Mouse (Mus musculus): ENCODE data around the gene Dusp28.

Gene Dusp28

DNA sequence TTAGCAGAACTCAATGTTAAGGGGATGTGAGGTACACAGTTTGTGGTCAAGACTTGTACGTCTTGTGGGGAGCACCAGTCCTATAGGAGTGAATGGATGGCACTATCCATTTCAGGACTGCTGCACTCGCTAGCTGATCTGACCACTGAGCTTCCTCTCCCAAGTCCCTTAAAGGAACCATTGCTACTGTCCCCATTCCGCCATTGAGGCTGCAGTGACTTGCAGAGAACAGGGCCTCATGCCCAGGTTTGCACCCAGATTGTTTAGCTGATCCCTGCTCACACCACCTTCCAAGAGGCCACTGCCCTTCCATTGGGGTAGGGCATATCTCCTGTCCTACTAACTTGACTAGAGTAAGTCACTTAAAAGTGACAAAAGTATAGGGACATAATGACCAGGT is 1.9 kb downstream of the Dusp28 start:
- no peak for DNase-seq

DNA sequence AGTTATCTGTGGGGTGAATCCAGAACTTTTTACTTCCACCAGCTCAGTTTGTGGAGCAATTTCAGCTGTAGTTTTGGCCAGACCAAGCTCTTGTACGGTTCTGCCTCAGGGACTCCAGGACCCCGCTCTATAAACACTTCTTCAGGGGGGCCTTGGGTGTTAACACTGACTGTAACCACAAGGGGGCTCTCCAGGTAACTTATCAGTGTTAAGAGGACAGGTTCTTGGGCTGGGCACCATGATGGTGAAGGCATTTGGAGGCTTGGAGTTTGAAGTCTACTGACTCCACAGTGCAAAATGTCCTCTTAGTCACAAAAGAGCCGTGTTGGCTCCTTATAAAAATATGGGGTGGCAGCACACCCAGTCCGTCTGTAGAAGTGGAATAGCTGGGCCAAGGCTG is 2.3 kb downstream of the Dusp28 start:
- DNase-seq, result peak; percentile 36 to 44

- DNase-seq, result peak; percentile 84 to 87
These were observed 3.6 kb downstream of the Dusp28 start, which contains the start of gene Rnpepl1 for GRCm38 (mm10) chr1:92910239-92910885. TSS of gene Rnpepl1 (plus strand) at chr1:92910783.

DNA sequence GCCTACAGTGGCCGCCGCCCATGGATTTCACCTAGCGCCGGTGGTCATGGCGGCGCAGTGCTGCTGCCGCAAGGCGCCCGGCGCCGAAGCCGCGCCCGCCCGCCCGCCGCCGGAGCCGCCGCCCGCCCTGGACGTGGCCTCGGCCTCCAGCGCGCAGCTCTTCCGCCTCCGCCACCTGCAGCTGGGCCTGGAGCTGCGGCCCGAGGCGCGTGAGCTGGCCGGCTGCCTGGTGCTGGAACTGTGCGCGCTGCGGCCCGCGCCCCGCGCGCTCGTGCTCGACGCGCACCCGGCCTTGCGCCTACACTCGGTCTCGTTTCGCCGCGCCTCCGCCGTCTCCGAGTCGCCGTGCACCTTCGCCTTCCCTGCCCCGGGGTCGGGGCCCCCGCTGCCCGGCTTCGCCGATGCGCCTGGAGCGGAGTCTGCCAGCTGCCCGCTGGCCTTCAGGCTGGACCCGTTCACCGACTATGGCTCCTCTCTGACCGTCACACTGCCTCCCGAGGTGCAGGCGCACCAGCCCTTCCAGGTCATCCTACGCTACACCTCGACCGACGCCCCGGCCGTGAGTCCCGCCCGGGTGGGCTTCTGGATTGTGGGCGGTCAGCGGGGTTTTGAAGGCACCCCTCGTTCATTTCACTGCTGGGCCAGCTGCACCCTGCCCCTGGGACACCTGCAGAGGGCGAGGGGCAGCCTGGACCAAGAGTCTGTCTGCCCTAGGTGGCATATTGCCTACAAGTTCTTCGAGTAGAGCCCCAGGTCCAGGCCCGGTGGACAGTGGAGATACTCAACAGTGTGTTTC is 4.3 kb downstream of the Dusp28 start:
- peak; percentile 89 to 90 for DNase-seq

GRCm38 (mm10) chr1:92911721-92912138 is 4.9 kb downstream of the Dusp28 start:
- no peak for DNase-seq

- no peak for DNase-seq
These were observed 5.5 kb downstream of the Dusp28 start for GRCm38 (mm10) chr1:92912286-92912685.

DNA sequence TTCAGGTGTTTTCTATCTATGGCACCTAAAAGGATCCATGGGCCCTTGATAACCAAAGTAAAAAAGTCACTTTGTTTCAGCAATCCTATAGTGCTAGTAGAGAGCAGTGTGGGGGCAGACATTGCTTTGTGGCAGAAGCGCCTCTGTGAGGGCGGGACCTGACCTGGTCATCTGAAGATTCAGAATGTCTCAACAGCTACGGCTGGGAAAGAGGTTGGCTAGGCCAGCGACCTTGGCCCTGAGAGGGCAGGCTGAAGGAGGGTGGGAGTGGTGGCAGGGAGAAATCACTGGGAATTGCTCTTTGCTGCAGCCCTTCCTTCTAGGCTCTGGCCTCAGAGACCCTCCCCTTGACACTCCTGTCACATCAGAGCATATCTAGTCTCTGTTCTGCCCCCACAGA is 7.5 kb downstream of the Dusp28 start:
- no peak for DNase-seq

DNA sequence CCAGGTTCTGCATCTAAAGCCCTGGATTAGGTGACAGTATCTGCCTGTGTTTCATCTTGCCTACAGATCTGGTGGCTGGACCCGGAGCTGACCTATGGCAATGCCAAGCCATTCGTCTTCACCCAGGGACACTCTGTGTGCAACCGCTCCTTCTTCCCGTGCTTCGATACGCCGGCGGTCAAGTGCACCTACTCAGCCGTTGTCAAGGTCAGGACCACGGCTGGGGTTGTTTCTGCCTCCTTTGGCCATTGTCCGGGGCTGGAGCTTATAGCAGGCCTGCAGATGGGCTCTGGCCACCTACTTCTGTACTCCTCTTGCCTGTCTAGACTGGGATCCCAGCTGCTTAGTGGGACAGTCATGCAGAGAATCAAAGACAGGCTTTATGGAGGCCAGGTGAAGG is 8.2 kb downstream of the Dusp28 start:
- DNase-seq, result no peak

DNA sequence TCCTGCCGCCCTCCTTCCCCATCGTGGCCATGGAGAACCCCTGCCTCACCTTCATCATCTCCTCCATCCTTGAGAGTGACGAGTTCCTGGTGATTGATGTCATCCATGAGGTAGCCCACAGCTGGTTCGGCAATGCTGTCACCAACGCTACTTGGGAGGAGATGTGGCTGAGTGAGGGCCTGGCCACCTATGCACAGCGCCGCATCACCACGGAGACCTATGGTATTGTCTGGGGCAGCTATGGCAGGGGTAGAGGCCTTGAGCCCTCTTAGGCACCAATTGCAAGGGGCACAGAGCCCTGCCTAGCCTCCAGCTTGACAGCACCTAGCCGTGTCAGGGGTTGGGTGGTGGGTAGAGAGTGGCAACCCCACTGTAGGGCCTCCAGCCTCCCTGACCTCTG is 9.9 kb downstream of the Dusp28 start:
- no peak for DNase-seq

GRCm38 (mm10) chr1:92919151-92919550 is 12.4 kb downstream of the Dusp28 start:
- DNase-seq, result no peak

GRCm38 (mm10) chr1:92919775-92920174 is 13.0 kb downstream of the Dusp28 start:
- peak in 1 of 2 experiments; percentile 42 for DNase-seq

DNA sequence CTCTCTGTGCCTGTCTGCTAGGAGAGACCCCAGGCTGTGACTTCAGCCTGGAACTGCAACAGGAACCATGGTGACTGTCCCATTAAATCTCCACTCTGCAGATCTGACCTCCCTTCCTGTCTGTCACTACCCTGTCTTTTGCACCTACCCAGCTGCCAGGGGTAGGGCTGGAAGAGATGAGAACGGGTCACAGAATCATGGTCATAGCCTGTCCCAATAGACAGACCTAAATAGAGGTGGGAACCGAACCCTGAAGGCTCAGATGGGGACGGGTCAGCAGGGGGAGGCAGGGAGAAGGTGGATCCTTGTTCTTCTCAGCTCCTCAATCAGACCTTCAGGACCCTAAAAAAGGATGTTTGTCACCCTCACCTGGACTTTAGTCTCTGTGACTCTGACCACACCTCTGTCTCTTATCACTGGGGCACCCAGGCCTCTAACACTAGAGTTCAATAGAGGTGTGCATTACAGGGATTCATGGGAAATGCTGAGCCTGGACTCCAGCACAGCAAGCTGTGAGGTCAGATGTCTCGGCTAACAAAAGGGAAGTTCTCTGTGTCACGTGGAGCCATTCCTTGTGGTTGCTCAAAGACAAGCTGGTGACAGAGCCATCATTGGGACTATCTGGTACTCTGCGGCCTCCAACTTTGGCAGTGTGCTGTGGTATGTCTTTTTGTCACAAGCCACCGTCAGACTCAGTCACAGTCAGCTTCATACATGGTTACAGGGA is 13.9 kb downstream of the Dusp28 start:
- no peak for DNase-seq

- no peak for DNase-seq
These were observed 14.7 kb downstream of the Dusp28 start for GRCm38 (mm10) chr1:92921496-92921895.

- no peak for DNase-seq
These were observed 23.5 kb downstream of the Dusp28 start for GRCm38 (mm10) chr1:92930171-92930706.

DNA sequence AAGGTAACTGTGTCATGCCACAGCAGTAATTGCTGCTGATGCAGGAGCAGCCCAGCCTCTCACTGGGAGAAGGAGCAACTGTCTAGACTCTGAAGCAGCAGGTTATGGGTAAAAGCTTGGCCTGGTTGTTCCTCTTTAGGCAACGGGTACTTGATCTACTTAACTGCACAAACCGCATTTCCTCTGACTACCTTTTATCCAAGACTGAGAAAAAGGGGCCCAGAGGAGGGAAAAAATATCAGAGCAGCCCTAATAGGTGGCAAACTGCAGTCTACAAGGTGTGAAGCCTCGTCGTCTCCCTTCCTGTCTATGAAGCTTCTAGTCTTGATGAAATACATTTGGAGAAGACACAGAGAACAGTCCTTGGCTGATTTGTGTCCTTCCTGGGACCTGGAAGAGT is 26.8 kb downstream of the Dusp28 start:
- no peak for DNase-seq

DNA sequence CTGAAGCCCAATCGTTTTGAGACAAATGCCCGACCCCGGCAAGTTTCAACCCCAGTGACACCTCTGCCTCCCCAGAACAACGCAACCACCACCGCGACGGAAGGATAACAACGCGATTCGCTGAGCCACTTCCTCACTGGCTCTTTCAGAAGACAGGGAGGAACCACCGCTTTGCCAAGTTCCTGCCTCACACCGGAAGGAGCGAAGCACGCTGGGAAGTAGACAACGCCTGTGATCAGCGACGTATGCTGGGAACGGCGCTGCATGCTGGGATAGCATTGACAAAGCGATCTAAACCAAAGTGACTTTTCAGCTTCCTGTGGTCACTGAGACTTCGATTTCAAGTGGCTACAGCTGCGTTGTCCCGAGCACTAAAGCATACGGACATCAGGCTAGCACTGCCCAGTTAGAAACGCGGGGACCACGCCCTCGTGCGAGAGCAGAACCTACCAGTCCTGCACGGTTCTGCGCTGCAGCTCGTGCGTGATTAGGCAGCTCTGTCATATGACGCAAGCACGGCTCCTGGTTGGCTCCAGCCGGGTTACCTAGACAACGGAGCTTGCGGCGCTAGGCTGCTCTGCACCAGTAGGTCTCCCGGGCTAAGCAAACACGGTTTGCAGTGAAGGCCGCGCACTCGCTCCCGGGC is 27.5 kb downstream of the Dusp28 start, which contains the start of gene Capn10:
TSS of gene Capn10 (plus strand) at position 195 of the 646 bp plus-strand sequence.
- peak; percentile 93 to 94 for DNase-seq

- peak; percentile 69 to 82 for DNase-seq
These were observed 28.5 kb downstream of the Dusp28 start for GRCm38 (mm10) chr1:92935054-92935962.

- no peak for DNase-seq
These were observed 29.2 kb downstream of the Dusp28 start for GRCm38 (mm10) chr1:92935977-92936376.

DNA sequence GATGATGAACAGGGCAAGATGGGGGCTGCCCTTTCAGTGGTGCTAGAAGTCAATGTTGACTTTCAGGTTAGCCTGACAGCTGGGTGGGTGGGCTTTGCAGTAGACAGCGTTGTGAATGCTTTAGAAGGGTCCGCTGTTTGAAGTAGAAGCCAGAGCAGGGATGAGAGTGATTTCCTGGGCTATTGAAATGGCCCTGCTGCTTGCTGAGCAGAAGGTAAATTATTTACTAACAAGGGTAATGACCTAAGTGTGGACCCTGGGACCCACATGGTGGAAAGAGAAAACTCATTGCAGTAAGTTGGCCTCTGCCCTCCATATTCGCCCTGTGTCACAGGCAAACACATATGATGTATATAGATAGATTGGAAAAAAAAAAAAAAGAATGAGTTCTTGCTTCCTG is 29.7 kb downstream of the Dusp28 start:
- no peak for DNase-seq

- DNase-seq, result no peak
These were observed 31.0 kb downstream of the Dusp28 start for GRCm38 (mm10) chr1:92937797-92938196.

DNA sequence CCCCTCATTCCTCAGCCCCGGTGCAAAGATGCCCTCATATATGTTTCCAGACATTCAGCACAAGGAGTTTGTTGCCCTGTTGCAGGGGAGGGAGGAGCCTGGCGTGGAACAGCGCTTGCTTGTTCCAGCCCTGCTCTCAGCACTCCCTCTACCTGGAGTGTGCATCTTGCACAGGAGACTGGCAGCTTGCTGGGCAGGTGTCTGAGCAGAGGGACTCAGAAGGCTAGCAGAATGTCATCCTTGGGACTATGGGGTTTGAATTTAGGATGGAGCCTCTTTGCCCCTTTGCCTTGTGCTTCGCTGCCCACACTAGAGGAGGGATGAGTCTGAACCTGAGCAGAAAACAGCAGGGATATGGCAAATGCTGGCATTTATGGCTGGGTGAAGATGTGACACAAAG is 33.0 kb downstream of the Dusp28 start:
- DNase-seq, result no peak
